Mouse (Mus musculus) myocyte (in vitro differentiated cells): ENCODE data around the gene Rergl. TPM values are rescaled to one million over a fixed set of nuclear protein-coding genes. Genes with fewer than 3 reads are reported as not detected.

Source experiments
- H3K27me3 ChIP-seq: one replicate; pipeline ENCODE4 v1.6.1; 2011; ENCODE audit not compliant: control insufficient read depth, insufficient read depth, insufficient read length
- H3K36me3 ChIP-seq: one replicate; pipeline ENCODE4 v1.6.1; 2011; ENCODE audit not compliant: control insufficient read depth, insufficient read depth
- H3K4me2 ChIP-seq: one replicate; pipeline ENCODE4 v1.6.1; 2011; ENCODE audit warnings: low read depth, control low read depth
- H3K4me3 ChIP-seq: one replicate; pipeline ENCODE4 v1.5.1; 2011; ENCODE audit warnings: mild to moderate bottlenecking, control low read depth, moderate library complexity
- H3K79me2 ChIP-seq: one replicate; pipeline ENCODE4 v1.6.1; 2011; ENCODE audit not compliant: control insufficient read depth, insufficient read depth
- H3ac ChIP-seq: one replicate; pipeline ENCODE4 v1.6.1; 2011; ENCODE audit not compliant: control insufficient read depth, insufficient read length
- CEBPB ChIP-seq: IDR thresholded peaks from 2 replicates; pipeline ENCODE4 v1.6.1; 2011; ENCODE audit warnings: mild to moderate bottlenecking, moderate library complexity; ENCODE audit not compliant: poor library complexity, insufficient read depth, severe bottlenecking
- E2F4 ChIP-seq: IDR thresholded peaks from one replicate; pipeline ENCODE4 v1.6.1; 2011; ENCODE audit warnings: mild to moderate bottlenecking, control low read depth, moderate library complexity; ENCODE audit not compliant: insufficient read depth
- MAX ChIP-seq: IDR thresholded peaks from one replicate; pipeline ENCODE4 v1.6.1; 2011; ENCODE audit warnings: low read depth, mild to moderate bottlenecking, control low read depth
- MYOD1 ChIP-seq, 3 experiments: IDR thresholded peaks; one replicate each; pipeline ENCODE4 v1.6.1; 2011; ENCODE audit warnings: control low read depth in 2 of 3, low read depth in 2 of 3, mild to moderate bottlenecking in 2 of 3, moderate library complexity in 1 of 3; ENCODE audit not compliant: insufficient read length in 2 of 3, control insufficient read depth in 1 of 3
- MYOG ChIP-seq, 3 experiments: IDR thresholded peaks; one replicate each; pipeline ENCODE4 v1.6.1; 2011; ENCODE audit warnings: control low read depth in 2 of 3, low read depth in 2 of 3, mild to moderate bottlenecking in 2 of 3; ENCODE audit not compliant: insufficient read length in 2 of 3, control insufficient read depth in 1 of 3, insufficient read depth in 1 of 3
- POLR2A ChIP-seq: IDR thresholded peaks from one replicate; pipeline ENCODE4 v1.6.1; 2011; ENCODE audit warnings: low read depth, mild to moderate bottlenecking, control low read depth, moderate library complexity; ENCODE audit not compliant: insufficient read length
- POLR2AphosphoS2 ChIP-seq: IDR thresholded peaks from one replicate; pipeline ENCODE4 v1.6.1; 2011; ENCODE audit warnings: low read depth, control low read depth; ENCODE audit not compliant: insufficient read length
- REST ChIP-seq: IDR thresholded peaks from one replicate; pipeline ENCODE4 v1.6.1; 2011; ENCODE audit warnings: mild to moderate bottlenecking, control low read depth, moderate library complexity; ENCODE audit not compliant: insufficient read depth, insufficient read length
- SRF ChIP-seq: IDR thresholded peaks from one replicate; pipeline ENCODE4 v1.6.1; 2011; ENCODE audit warnings: low read depth; ENCODE audit not compliant: control insufficient read depth, insufficient read length
- TCF12 ChIP-seq: IDR thresholded peaks from one replicate; pipeline ENCODE4 v1.6.1; 2011; ENCODE audit warnings: mild to moderate bottlenecking, control low read depth; ENCODE audit not compliant: poor library complexity, insufficient read depth, severe bottlenecking
- TCF3 ChIP-seq: IDR thresholded peaks from one replicate; pipeline ENCODE4 v1.6.1; 2011; ENCODE audit warnings: low read depth, control low read depth; ENCODE audit not compliant: insufficient read length
- USF1 ChIP-seq: IDR thresholded peaks from one replicate; pipeline ENCODE4 v1.6.1; 2011; ENCODE audit warnings: low read depth, mild to moderate bottlenecking, control low read depth, moderate library complexity
- polyA plus RNA-seq: library from polyadenylated mRNA; unstranded; fragments of >200 nt; fragmentation: generic; extraction: Trizol; gene quantifications from one replicate; pipeline ENCODE4 v1.2.1, GENCODE M21; 2012; ENCODE audit warnings: missing spikeins

Rergl gene
- not detected for polyA plus RNA-seq

GRCm38 (mm10) chr6:139501876-139502275 lies at the start of gene Rergl:
Gene Rergl, minus strand, starts transcription at chr6:139501976.
- Histone ChIP-seq H3K4me3 (no peak within 1 kb of the TSS), H3K36me3 (no peaks in the 10 kb centered on the region), H3K4me2 (no peak within 1 kb of the TSS), H3K79me2 (no peaks in the 10 kb centered on the region), H3ac (no peak within 1 kb of the TSS), H3K27me3 (no peaks in the 10 kb centered on the region)
- TF ChIP-seq MAX (no peak), POLR2AphosphoS2 (no peak), TCF12 (no peak), CEBPB (no peak)

GRCm38 (mm10) chr6:139538469-139538868 lies 36.7 kb upstream of the Rergl start:
- TF ChIP-seq E2F4 (no peak), MAX (no peak), TCF3 (no peak), CEBPB (no peak), MYOD1 (IDR thresholded peaks at IDR 0.05; ENCODE audit: control insufficient read depth in 1 of 3, insufficient read length in 2 of 3, low read depth in 2 of 3) (no peak), USF1 (no peak), POLR2AphosphoS2 (no peak), SRF (no peak), TCF12 (no peak), POLR2A (no peak), REST (no peak), MYOG (IDR thresholded peaks at IDR 0.05; ENCODE audit: control insufficient read depth in 1 of 3, insufficient read depth in 1 of 3, insufficient read length in 2 of 3, low read depth in 2 of 3) (no peak)

GRCm38 (mm10) chr6:139525406-139525805 lies 23.6 kb upstream of the Rergl start:
- TF ChIP-seq POLR2AphosphoS2, result no peak
- TF ChIP-seq TCF3, result no peak
- TF ChIP-seq E2F4, result no peak
- TF ChIP-seq CEBPB, result no peak
- TF ChIP-seq MYOG (IDR thresholded peaks at IDR 0.05; ENCODE audit: control insufficient read depth in 1 of 3, insufficient read depth in 1 of 3, insufficient read length in 2 of 3, low read depth in 2 of 3), result no peak
- no peak for TF ChIP-seq MAX
- no peak for TF ChIP-seq POLR2A
- no peak for TF ChIP-seq TCF12
- TF ChIP-seq MYOD1 (IDR thresholded peaks at IDR 0.05; ENCODE audit: control insufficient read depth in 1 of 3, insufficient read length in 2 of 3, low read depth in 2 of 3), result no peak
- TF ChIP-seq USF1, result no peak
- TF ChIP-seq SRF, result no peak
- no peak for TF ChIP-seq REST
- Histone ChIP-seq H3K4me2 (no peak overlapping the region), H3ac (no peak overlapping the region)

More at GRCm38 (mm10) chr6:139538469-139538868, 36.7 kb upstream of the Rergl start:
- Histone ChIP-seq H3K4me3 (no peak overlapping the region), H3K36me3 (no peaks in the 10 kb centered on the region), H3K4me2 (no peak overlapping the region), H3ac (no peak overlapping the region), H3K79me2 (no peaks in the 10 kb centered on the region), H3K27me3 (no peaks in the 10 kb centered on the region)

GRCm38 (mm10) chr6:139524288-139524687 lies 22.5 kb upstream of the Rergl start:
- TF ChIP-seq MAX, result no peak
- no peak for TF ChIP-seq SRF
- TF ChIP-seq REST, result no peak
- no peak for TF ChIP-seq TCF3
- Histone ChIP-seq H3K4me3 (no peak overlapping the region), H3K79me2 (no peaks in the 10 kb centered on the region), H3K36me3 (no peaks in the 10 kb centered on the region), H3K27me3 (no peaks in the 10 kb centered on the region), H3K4me2 (no peak overlapping the region), H3ac (no peak overlapping the region)

More at GRCm38 (mm10) chr6:139525406-139525805, 23.6 kb upstream of the Rergl start:
- H3K27me3 ChIP-seq, result no peaks in the 10 kb centered on the region
- no peak overlapping the region for H3K4me3 ChIP-seq
- no peaks in the 10 kb centered on the region for H3K79me2 ChIP-seq
- no peaks in the 10 kb centered on the region for H3K36me3 ChIP-seq

DNA sequence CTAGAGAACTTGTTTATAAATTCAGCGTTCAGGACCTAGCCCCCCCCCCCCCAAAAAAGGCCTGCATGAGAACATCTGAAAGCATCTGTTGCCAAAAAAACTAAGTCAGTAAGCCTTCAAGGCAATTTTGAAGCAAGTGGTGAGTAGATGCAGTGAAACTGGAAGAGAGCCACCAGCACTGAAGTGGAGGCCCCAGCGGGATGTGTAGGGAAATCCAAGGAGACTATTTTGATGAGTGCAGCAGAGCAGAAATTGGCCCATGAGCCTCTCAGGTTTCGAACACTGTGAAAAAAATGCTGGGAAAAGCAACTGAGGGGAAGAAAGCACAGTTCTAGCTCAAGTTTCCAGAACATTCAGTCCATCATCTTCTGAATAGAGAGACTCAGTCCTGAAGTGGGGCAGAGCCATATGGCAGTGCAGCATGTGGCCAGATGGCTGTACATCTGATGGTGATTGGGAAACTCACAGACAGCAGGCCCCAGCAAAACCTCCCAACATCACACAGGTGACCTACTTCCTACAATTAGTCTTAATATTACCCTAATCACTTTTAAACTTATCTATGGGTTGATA lies 13.2 kb upstream of the Rergl start:
- H3K79me2 ChIP-seq, result no peaks in the 10 kb centered on the region
- H3K4me3 ChIP-seq, result no peak overlapping the region
- H3K27me3 ChIP-seq, result no peaks in the 10 kb centered on the region
- H3K36me3 ChIP-seq, result no peaks in the 10 kb centered on the region
- no peak overlapping the region for H3K4me2 ChIP-seq
- TF ChIP-seq USF1 (no peak), MYOD1 (IDR thresholded peaks at IDR 0.05; ENCODE audit: control insufficient read depth in 1 of 3, insufficient read length in 2 of 3, low read depth in 2 of 3) (no peak)
- H3ac ChIP-seq, result no peak overlapping the region
